9 mouse cellular contexts compared by ENCODE assay signal in the genomic region with DNA sequence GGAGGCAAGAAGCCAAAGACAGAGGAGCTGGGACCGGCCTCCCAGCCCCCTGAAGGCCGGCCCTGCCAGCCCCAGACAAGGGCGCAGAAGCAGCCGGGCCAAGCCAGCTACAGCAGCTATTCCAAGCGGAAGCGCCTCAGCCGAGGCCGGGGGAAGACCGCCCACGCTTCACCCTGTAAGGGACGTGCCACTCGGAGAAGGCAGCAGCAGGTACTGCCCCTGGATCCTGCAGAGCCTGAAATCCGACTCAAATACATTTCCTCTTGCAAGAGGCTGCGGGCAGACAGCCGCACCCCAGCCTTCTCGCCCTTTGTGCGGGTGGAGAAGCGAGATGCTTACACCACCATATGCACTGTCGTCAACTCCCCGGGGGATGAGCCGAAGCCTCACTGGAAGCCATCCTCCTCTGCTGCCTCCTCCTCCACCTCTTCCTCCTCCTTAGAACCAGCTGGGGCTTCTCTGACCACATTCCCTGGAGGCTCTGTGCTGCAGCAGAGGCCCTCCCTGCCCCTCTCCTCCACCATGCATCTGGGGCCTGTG. TPM values are rescaled to one million over a fixed set of nuclear protein-coding genes. Genes with fewer than 3 reads are reported as not detected.
DNase-seq lines count a peak whose midpoint lies in the region; ATAC-seq and TF ChIP-seq lines count a peak whose summit lies in the region.
"Had no signal": no experiment of that assay in that cellular context is flagged by ENCODE, and none has a peak within 500 bp of the region (broad histone marks: within the 10 kb centered on the region; RNA-seq: fewer than 3 reads in every experiment).

No protein-coding gene starts in this region.

- H3K27me3 ChIP-seq in hindbrain, embryonic 11.5 days (ENCODE audit: control insufficient read depth, insufficient read depth, low read length): no peaks in the 10 kb centered on the region
- no peaks in the 10 kb centered on the region for H3K27me3 ChIP-seq in hindbrain, postnatal 0 days (ENCODE audit: insufficient read depth, low read length)
- no peaks in the 10 kb centered on the region for H3K27me3 ChIP-seq in heart, embryonic 12.5 days (replicated peaks)
- no peaks in the 10 kb centered on the region for H3K27me3 ChIP-seq in stomach, embryonic 15.5 days (replicated peaks)

- peak; percentile 35 for DNase-seq in hindbrain, embryonic 11.5 days (ENCODE audit: low spot score)
- DNase-seq in hindbrain, postnatal 0 days (ENCODE audit: low spot score): no peak
- peak; percentile 37 for DNase-seq in ovary, adult 18-20 months (ENCODE audit: low spot score)
- no peak for DNase-seq in ovary, postnatal 10 days (ENCODE audit: low spot score)
- DNase-seq in urinary bladder, postnatal 4 days (ENCODE audit: low spot score in 2 of 2): no peak
- DNase-seq in adipocyte (ENCODE audit: low spot score): no peak
- DNase-seq: cerebellum, adult 9-10 months had no signal

- no peaks in the 10 kb centered on the region for H3K9me3 ChIP-seq in hindbrain, embryonic 11.5 days (ENCODE audit: control insufficient read depth, low read length)
- H3K9me3 ChIP-seq in hindbrain, postnatal 0 days (ENCODE audit: low read length): no peaks in the 10 kb centered on the region
- peaks cover 4% of the 10 kb centered on the region for H3K9me3 ChIP-seq in heart, embryonic 12.5 days (replicated peaks)
- H3K9me3 ChIP-seq in stomach, embryonic 15.5 days: no peaks in the 10 kb centered on the region

- H3K36me3 ChIP-seq in hindbrain, embryonic 11.5 days (ENCODE audit: control insufficient read depth, insufficient read depth, low read length): peaks cover 25% of the 10 kb centered on the region
- peaks cover 43% of the 10 kb centered on the region for H3K36me3 ChIP-seq in hindbrain, postnatal 0 days (ENCODE audit: insufficient read depth, low read length)
- peaks cover 95% of the 10 kb centered on the region for H3K36me3 ChIP-seq in heart, embryonic 12.5 days
- H3K36me3 ChIP-seq in stomach, embryonic 15.5 days: peaks cover 78% of the 10 kb centered on the region

- H3K4me2 ChIP-seq in hindbrain, embryonic 11.5 days (replicated peaks; ENCODE audit: low read depth, low read length): no peak overlapping the region
- no peak overlapping the region for H3K4me2 ChIP-seq in hindbrain, postnatal 0 days (ENCODE audit: low read depth, low read length)
- H3K4me2 ChIP-seq in heart, embryonic 12.5 days: no peak overlapping the region
- no peak overlapping the region for H3K4me2 ChIP-seq in stomach, embryonic 15.5 days

- H3K4me3 ChIP-seq in hindbrain, embryonic 11.5 days (ENCODE audit: low read depth, low read length): no peak overlapping the region
- H3K4me3 ChIP-seq in hindbrain, postnatal 0 days (ENCODE audit: low read length): no peak overlapping the region
- no peak overlapping the region for H3K4me3 ChIP-seq in heart, embryonic 12.5 days
- H3K4me3 ChIP-seq in stomach, embryonic 15.5 days (replicated peaks): no peak overlapping the region

- H3K4me1 ChIP-seq in hindbrain, embryonic 11.5 days (replicated peaks; ENCODE audit: control insufficient read depth, insufficient read depth, low read length): peaks cover 8% of the 10 kb centered on the region
- peaks cover 20% of the 10 kb centered on the region for H3K4me1 ChIP-seq in hindbrain, postnatal 0 days (ENCODE audit: insufficient read depth, low read length)
- peaks cover 46% of the 10 kb centered on the region for H3K4me1 ChIP-seq in heart, embryonic 12.5 days (replicated peaks)
- peaks cover 18% of the 10 kb centered on the region for H3K4me1 ChIP-seq in stomach, embryonic 15.5 days

- no peak overlapping the region for H3K9ac ChIP-seq in hindbrain, embryonic 11.5 days (ENCODE audit: low read depth, low read length)
- no peak overlapping the region for H3K9ac ChIP-seq in hindbrain, postnatal 0 days (replicated peaks; ENCODE audit: low read length)
- H3K9ac ChIP-seq in heart, embryonic 12.5 days: no peak overlapping the region
- no peak overlapping the region for H3K9ac ChIP-seq in stomach, embryonic 15.5 days

- TF ChIP-seq CTCF in hindbrain, postnatal 0 days (IDR thresholded peaks at IDR 0.05; ENCODE audit: low read depth): no peak

- WGBS in hindbrain, embryonic 11.5 days: 85% methylated on average over 21 of the region's 21 CpGs
- WGBS in hindbrain, postnatal 0 days: 61% methylated on average over 21 of the region's 21 CpGs
- WGBS in heart, embryonic 12.5 days: 79% methylated on average over 21 of the region's 21 CpGs
- 76% methylated on average over 21 of the region's 21 CpGs for whole genome bisulfite sequencing in stomach, embryonic 15.5 days

- peak overlapping the region; percentile 7; the same call in 1 of the 2 replicates for H3K27ac ChIP-seq in hindbrain, embryonic 11.5 days (ENCODE audit: low read depth, low read length)
- no peak overlapping the region for H3K27ac ChIP-seq in hindbrain, postnatal 0 days
- H3K27ac ChIP-seq in heart, embryonic 12.5 days (ENCODE audit: poor library complexity, severe bottlenecking): peak overlapping the region; percentile 28; the same call in 1 of the 2 replicates
- H3K27ac ChIP-seq in stomach, embryonic 15.5 days: 0 out of 2 replicates have a peak overlapping the region, but pooled peaks have one; percentile 46

- ATAC-seq in hindbrain, embryonic 11.5 days (ENCODE audit: low FRiP score): no peak
- ATAC-seq in hindbrain, postnatal 0 days: no peak
- ATAC-seq in heart, embryonic 12.5 days (ENCODE audit: insufficient number of reproducible peaks, low FRiP score): no peak
- ATAC-seq in stomach, embryonic 15.5 days (ENCODE audit: insufficient read depth, low FRiP score, low read depth): 0 out of 2 replicates have a peak, but pooled peaks have one; percentile 2

RNA-seq across cellular contexts. Expression of a gene that starts 32.8 kb away (rescaled TPM):
- 40.4 and 44.7 TPM in 2 replicates for polyA plus RNA-seq in hindbrain, embryonic 11.5 days (2014; fragmentation: Nextera tagmentation; extraction: Ambion mirVana)
- 163 and 169 TPM in 2 replicates for total RNA-seq in hindbrain, postnatal 0 days (2014; rRNA removed)
- 50.6 and 59.5 TPM in 2 replicates for polyA plus RNA-seq in hindbrain, postnatal 0 days (2015; fragmentation: Nextera tagmentation; extraction: Ambion mirVana)
- polyA plus RNA-seq in heart, embryonic 12.5 days (2016; fragmentation: Nextera tagmentation; extraction: Ambion mirVana): 39.7 and 41.1 TPM in 2 replicates
- 81.5 and 83.5 TPM in 2 replicates for polyA plus RNA-seq in stomach, embryonic 15.5 days (2015; fragmentation: Nextera tagmentation; extraction: Ambion mirVana)

Comparison
In these comparisons a context has a peak if more than half of its experiments do, and no peak if none do; other contexts are left out.
1. DNase-seq: peak in hindbrain, embryonic 11.5 days (single experiment) and ovary, adult 18-20 months (single experiment); none in hindbrain, postnatal 0 days (single experiment), ovary, postnatal 10 days (single experiment), urinary bladder, postnatal 4 days (0 of 2) and adipocyte (single experiment).